Mouse (Mus musculus) A20 (cell line): ENCODE data around the gene Zfp663.

Experiments used
- DNase-seq: peaks from one replicate; pipeline ENCODE4 v3.0.0-alpha.2; 2011; ENCODE audit warnings: low read depth, low spot score

Gene Zfp663

DNA sequence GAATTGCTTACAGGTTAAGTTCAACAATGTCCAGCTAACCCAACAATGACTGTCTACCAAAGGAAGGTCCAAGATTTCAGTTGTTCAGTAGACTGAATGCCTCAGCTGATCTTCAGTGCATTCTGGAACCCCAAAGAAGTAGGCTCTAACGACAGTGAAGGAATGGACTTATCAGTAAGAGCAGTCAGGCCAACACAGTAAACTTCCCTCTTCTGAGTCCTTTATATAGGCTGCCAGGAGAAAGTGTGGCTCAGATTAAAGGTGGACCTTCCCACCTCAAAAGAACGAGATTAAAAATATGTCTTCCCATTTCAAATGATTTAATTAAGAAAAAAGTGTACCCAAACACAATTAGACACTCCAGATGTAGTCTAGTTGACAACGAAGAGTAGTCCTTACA lies 1.8 kb upstream of the Zfp663 start:
- no peak for DNase-seq

DNA sequence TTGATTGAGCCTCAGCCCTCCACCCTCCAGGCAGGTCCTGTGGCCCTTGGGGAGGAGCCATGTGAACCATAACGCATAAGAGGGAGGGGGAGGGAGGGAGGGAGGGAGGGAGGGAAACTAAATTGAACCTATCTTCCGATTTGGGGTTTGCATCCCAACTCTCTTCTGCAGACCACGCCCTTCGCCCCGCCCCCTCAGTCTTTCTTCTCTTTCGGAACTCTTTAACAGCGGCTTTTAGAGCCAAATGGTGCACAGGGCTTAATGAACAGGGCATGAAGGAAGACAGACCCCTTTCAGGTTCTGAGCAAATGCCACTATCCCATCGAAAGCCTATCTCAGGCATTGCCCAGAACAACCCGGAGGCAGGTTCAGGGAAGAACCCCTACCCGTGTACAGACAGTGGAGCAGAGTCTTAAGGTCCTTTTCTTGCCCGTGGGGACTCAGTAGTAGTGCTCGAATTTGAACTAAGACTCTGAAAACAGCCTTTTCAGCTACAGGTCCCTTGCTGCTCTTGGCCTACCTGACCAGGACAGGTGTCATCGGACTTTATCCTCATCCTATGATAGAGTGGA lies 575 bp downstream of the Zfp663 start:
- DNase-seq: no peak

DNA sequence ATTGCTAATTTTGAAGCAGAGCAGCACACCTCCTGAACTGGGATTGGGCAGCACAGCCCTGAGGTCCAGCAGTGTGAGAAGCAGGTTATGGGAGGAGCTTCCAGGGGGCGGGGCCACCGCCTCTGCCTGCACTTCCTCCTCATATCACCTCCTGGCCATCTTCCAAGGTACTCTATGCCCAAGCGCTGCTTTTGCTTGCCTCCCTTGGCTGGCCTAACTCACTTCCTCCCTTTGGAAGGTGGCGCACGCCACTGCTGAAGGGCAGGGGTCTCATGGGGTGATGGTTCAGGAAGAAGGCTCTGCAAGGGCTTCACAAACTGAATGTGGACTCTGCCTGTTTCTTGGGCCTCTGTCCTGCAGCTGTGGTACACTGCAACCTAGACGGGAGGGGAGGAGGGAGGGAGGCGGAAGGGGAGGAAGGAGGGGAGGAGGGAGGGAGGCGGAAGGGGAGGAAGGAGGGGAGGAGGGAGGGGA lies 1.4 kb downstream of the Zfp663 start:
- DNase-seq: peak; percentile 72

DNA sequence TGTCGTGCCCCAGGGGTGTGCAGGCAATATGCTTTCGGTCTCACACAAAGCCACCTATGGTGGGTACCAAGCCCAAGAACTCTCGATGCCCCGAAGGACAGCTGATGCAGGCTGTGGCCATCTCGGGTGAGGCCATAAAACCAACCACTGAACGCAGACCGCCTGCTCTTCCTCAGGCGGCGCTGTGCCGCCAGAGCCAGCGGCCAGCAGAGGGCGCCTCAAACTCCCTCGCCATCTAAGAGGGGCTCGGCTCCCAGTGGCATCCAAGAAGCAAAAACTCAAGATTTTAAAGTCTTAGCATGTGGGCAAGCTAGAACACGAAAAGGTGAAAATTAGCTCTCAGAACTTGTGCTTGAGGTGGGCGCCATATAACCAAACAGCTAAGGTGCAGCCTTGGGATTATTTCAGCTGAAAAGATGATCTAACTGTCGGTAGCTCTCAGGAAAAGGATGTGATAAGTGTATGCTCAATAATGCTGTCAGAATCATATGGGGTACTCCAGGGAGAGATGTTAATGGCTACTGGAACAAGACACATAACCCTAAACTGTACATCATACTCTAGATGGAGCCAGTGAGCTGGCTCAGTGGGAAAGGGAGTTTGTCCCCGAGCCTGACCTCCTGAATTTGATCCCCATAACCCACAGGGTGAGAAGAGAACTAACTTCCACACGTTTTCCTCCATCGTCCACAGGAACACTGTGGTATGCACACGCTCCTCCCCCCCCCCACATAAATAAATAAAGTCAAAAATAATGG lies 4.0 kb downstream of the Zfp663 start:
- DNase-seq: peak; percentile 66

DNA sequence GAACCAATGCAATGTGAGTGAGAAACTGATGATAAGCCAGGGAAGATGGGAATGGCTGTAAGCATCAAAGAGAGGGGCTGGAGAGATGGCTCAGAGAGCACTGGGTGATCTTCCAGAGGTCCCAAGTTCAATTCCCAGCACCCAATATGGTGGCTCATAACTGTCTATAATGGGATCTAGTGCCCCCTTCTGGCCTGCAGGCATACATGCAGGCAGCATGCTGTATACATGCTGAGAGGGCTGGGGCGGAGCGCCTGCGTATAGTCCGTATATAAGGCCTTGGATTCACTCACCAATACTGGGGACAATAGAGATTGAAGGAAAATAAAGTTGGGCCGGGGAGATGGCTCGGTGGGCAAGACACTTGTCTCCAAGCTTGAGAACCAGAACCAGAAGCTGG lies 5.2 kb downstream of the Zfp663 start:
- DNase-seq: no peak

DNA sequence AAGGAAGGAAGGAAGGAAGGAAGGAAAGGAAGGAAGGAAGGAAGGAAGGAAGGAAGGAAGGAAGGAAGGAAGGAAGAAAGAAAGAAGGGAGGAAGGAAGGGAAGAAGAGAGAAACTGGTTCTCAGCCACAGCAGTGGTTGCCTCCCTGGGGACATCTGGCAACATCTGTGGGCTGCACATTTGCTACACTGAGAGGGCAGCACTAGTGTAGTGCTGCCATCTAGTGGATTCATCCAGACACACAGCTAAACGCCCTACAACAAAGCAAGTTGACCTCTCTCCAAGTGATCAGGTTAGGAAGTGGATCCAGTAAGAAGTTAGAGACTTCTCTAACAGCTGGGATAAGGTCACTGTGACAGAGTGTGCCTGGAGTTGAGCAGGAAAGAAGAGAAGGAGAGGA lies 7.7 kb downstream of the Zfp663 start:
- DNase-seq: peak; percentile 81

DNA sequence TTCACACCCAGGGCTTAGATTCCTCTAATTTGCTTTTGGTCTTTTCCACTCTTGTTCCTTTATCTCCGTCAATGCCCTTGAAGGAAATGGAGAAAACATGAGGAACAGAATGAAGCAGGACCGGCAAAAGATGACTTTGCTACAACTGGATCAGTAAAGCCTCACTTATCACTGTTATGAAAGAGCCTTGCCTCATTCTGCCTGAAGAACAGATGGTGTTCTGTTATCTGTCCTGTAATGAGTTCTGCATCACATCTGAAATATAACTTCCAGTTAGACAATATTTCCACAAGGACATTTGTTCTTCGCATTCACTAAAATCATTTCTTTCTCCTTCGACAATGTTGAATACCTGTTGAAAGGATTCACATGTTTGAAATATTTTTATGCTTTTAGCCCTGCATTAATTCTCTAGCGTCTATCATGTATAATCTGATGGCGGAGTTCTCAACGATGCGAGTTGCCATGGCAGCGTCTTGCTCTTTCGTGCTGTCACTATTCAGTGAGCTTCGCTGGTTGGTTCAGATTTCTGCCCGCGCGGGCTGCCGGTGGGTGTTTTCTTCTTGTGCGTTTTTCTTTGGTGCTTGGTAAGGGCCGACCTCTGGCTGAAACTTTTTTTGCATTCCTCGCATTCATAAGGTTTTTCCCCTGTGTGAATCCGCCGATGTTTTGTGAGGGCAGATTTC lies 16.6 kb downstream of the Zfp663 start:
- no peak for DNase-seq

DNA sequence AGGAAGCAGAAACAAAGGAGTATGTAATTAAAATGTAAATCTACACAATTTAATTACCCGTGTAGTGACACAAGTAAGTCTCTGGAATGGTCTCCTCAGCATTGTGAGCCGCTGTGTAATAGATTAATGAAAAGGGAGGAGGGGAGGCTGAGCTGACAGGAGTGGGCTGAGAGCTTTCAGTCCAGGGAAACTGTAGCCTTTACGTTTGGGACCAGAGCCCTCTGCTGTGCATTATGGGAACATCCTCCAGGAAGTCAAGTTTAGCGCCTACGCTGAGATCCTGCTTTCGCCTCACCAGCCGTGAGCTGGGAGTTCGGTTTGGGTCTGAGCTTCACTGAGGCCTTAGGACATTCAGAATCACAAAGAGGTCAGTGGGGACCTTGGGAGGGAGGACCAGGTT lies 19.1 kb downstream of the Zfp663 start:
- DNase-seq: no peak

DNA sequence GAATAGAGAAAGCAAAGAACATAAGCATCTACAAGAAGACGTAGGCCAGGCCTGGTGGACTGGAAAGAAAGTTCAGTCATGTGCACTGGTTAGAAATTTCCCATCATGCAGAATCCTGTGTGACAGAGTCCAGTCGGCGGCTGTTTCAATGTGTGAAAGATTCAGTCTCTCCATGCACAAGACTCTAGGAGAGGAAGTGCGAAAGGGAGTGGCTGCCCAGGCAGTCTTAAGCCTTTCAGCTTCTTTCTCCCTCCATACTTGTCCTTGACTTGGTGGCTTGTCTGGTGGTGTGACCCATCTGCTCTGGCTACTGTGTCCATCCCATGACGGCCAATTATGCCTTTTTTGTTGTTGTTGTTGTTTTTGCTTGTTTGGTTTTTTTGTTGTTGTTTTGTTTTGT lies 22.3 kb downstream of the Zfp663 start:
- DNase-seq: no peak

DNA sequence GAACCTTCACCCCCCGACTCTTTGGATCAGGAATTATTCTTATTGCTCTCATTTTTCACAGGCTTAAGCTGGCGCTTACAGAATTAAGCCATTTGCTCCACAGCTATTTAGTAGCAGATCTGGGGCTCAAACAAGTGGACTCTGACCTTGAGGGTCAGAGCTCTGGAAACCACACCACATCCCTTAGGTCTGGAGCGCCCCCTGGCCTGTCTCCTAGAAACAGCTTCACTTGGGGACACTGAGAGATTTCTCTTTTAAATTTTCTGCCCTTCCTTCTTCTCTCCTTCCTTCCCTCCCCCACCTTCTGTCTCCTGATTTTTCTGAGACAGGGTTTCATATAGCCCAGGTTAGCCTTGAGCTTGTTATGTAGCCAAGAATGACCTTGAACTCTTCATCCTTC lies 31.3 kb downstream of the Zfp663 start:
- peak; percentile 51 for DNase-seq

DNA sequence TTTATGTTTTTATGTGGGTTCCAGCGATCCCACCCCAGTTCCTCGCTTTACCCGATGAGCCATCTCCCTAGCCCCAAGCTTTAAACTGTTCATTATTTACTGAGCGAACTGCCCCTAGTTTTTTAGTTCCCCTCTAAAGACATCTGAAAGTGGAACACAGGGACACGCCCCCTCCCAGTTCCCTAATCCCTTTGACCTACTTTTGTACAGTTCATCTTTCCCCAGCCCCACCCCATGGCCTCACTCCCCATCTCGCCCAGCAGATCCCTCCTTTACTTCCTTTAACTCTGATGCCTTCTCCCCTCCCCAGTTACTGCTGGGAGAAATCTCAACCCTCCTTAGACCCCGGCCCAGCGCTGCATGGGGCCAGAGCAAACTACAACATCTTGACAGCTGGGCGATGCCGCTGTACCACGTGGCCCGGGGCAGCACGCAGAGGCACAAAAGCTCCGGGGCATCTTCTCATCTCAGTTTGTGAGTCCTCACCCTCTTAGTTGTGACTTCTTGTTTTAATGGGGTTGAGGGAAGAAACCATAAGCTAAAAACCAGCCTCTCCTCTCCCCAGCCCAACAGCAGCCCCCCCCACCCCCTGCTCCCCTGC lies 35.8 kb downstream of the Zfp663 start:
- peak; percentile 63 for DNase-seq

DNA sequence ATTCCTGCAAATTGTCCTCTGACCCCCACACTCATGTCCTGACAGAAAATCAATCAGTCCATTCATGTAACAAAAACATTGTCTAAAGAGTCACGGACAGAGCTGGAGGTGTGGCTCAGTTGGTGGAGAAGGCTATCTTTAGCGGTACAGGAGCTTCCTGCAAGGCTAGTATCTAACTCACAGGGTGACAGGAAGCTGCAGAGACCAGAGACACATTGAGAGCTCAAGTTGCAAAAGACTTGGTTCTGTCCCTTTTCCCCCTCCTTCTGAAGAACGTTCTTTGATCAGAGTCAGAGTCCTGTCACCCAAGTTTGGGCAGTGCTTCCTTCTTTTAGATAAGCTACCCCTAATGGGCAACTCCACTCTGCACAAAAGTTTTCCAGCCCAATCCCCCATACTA lies 38.8 kb downstream of the Zfp663 start:
- no peak for DNase-seq

DNA sequence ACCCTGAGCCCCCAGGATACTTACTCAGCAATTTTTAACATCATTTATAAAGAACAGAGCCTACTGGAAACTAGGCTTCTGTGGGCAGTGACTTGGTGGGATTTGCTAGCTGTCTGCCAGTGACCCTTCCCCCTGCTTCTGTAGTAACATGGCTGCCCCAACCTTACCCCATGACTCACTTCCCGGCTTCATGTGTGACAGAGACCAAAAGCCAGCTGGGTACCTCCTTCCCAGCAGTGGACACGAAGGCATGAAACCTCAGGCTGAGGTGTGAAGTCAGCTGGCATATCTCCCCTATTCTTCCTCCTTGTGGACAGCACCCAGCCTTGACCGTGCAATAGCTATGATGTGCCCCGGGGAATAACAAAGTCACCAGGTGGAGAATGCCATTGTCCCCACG lies 39.8 kb downstream of the Zfp663 start:
- no peak for DNase-seq

DNA sequence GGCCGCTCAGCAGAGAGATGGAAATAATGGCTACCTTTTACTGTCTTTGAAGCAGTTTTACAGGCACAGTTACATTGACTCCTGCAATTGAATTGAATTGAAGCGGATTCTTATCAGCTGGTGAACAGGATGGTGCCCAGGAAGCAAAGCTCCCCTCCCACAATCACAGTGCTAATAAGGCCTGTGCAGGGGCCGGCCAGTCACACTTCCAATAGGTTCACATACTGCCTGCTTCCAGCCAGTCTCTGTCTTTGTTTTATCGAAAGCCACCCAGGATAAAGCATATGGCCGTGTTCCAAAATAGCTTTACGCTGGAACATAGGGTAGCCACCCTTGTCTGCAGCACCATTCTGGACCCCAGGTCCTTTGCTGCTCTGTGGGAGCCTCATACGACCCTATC lies 41.1 kb downstream of the Zfp663 start:
- no peak for DNase-seq

DNA sequence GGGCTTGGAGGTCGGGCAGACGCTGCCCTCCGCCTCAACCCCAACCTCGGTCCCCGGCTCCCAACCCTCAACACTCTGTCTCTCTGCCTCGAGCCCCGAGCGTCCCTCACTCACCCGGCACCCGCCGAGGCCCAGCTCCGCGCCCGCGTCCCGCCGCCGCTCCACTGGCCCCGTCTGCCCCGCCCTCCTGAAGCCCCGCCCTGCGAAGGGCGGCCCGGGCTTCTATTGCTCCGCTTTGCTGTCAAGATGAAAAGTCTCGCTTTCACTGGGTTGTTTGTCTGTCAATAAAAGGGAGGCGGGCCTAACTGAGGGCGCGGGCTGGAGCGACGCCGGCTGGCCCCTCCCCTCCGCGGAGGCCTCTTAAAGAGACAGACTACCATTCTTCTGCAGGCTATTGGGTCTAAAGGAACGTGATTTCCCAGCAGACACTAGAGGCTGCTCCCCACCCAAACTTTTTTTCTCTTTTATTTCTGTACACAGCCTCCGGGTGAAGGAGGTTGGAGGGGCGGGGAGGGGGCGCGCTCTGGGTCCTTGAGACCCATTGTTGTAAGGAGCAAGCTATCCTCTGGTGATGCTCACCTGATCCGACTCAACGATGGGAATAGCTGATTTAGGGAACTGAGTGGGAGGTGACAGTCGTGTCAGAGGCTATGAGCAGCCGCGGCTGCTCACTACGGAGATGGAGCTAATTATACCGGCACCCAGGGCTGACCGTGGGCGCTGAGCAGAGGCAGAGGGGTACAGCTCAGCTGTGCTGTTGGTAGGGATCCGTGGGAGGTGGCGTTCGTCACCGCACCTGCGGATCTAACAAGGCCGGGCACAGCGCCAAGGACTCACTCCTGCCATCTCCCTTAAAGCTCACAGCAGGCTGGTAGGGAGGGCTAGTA lies 42.0 kb downstream of the Zfp663 start, which contains the start of gene Elmo2:
Gene Elmo2, minus strand, starts transcription at position 176 of the 887 bp plus-strand sequence.
- peak; percentile 98 for DNase-seq

DNA sequence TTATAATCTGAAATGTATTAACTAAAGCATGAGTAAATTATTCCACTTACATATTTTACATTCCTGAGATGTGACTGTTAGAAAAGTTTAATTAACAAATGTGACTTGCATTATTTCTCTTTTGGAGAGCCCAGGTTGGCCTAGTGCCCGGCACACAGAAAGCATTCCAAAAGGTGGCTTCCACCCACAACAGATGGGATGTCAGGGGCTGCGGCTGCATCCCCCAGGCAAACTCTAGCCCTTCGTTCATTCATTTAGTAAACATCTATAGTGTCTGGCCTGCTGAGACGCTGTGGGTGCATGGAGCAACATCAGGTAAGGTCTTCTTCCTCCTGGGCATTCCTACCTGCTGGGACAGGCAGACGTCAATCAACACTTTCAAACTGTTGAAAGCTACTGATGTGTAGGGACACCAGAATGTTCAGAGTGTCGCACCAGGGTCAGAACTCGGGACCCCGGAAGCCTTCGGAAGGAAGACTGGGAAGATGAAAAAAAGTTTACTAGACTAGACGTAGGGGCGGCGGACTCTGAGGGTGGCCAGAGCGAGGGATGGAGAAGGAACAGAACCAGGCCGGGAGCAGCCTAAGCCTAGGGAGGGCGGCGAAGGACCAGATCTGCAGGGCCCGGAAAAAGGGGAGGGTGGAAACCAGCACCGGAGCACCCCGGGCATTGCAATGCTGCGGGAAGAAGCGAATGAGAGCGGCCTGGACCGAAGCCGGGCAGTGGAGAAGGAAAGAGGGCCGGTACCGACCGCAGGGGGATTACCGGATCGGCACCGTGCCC lies 42.8 kb downstream of the Zfp663 start:
- DNase-seq: no peak

DNA sequence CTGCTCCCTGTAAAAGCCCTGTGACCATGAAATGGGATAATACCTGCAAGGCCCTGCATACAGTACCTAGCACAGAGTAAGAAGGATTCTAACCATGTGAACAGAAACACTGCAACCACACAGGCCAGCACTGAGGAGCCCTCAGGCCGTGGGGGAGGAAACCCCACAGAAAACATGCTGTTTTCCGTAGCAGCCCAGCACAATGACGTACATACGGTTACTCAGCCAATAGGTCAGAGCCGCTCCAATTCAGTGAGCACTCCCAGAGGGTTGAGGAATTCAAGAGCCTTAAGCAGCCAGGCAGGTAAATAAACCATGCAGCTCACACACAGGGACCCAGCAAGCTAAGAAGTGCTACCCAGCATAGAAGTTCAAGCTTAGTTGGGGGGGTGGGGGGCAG lies 44.6 kb downstream of the Zfp663 start:
- no peak for DNase-seq

DNA sequence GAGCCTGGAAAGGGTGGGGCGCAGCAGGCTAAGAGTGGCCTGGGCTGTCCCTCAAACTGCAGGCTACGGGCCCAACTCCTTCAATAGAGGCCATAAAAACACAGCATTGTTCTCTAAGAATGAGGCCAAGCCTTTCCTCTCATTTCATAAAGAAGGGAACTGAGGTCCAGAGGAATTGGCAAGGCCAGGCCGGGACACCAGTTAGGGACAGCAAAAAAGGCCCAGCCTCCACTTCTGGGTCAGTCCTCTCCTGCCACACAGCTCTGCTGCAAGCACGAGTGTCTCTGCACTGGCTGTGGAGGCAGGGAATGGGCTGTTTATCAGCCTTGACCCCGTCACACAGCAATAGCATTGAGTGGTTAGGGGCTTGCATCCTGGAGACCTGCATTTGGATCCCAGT lies 45.0 kb downstream of the Zfp663 start:
- DNase-seq: no peak

DNA sequence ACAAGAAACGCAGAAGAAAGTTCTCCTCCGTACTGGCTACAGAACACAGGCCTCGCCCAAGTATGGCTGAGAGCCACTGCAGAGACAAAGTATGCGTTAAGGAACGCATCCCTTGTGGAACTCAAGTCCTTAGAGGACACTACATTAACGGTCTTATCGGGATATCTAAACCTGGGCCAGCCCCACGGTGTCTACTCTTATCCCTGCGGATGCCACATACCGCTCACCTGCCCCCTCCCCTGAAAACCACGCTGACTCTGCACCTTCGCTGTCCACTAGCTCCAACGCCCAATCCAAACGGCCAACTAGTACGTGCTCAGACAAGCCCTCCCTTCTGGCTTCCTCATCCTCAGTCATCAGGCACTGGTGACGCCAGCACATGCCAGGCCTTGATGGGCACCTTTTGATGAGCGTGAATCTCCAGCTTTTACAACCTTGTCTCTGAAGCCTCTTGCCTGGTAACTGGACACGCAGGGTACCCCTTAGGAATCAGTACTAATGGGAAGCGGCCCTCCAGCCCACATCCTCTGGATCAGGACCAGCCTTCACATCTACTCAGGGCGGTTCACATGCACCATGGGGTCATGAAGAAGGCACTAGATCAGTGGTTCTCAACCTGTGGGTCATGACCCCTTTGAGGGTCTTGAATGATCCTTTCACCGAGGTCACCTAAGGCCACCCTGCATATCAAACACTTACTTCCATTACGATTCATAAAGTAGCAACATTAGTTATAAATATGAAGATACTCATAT lies 46.4 kb downstream of the Zfp663 start:
- no peak for DNase-seq

DNA sequence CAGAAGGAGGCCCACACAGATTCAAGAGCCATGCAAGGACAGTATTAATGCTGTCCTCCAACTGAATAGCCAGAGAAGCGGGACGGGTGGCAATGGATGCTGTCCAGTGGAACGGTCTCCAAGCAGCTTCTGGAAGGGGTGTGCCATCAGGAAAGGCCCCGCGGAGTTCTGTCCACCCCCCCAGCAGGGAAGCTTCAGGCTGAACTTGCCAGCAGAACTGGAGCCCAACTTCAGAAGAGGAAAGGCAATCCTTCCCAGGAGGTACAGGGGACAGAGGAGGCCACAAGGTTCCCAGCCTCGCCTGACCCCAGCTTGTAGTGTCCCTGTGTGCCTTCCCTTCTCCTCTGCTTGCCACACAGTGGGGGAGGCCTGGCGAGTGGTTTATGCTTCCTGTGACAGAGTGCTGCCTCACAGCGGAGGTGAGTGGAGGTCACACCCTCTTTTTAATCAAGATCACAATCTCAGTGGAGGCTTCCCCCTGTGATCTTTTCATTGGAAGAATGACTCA lies 47.1 kb downstream of the Zfp663 start:
- DNase-seq: no peak
